Mouse (Mus musculus) ES-E14 (cell line): ENCODE measurements around the gene Tbc1d10c. TPM values are rescaled to one million over a fixed set of nuclear protein-coding genes. Genes with fewer than 3 reads are reported as not detected.
A peak's percentile ranks its signal among the peaks of the same experiment; 100 is the strongest.

Source experiments
- DNase-seq: peaks from one replicate; pipeline ENCODE4 v3.0.0-alpha.2; 2013; ENCODE audit warnings: low read depth, low spot score
- H3K27ac ChIP-seq: 2 replicates; pipeline ENCODE4 v1.5.1; 2012; ENCODE audit warnings: low read depth, mild to moderate bottlenecking, low read length, moderate library complexity, mixed read lengths; ENCODE audit not compliant: poor library complexity, insufficient read depth, severe bottlenecking
- H3K36me3 ChIP-seq: 2 replicates; pipeline ENCODE4 v1.6.1; 2012; ENCODE audit warnings: mild to moderate bottlenecking, low read length, moderate library complexity, mixed read lengths; ENCODE audit not compliant: control insufficient read depth, poor library complexity, insufficient read depth, severe bottlenecking
- H3K4me1 ChIP-seq, 2 experiments: fragments of 150-350 bp in 1 of 2; sonication (generic) in 1 of 2; 2 replicates each; pipeline ENCODE4 v1.6.1; 2012; ENCODE audit warnings: low read length in 2 of 2, mild to moderate bottlenecking in 1 of 2, mixed read lengths in 1 of 2; ENCODE audit not compliant: control insufficient read depth in 2 of 2, insufficient read depth in 2 of 2, poor library complexity in 1 of 2
- H3K4me3 ChIP-seq, 2 experiments: fragments of 150-350 bp in 1 of 2; sonication (generic) in 1 of 2; 2 replicates each; pipeline ENCODE4 v1.5.1; 2012; ENCODE audit warnings: low read length in 2 of 2, low read depth in 1 of 2, mild to moderate bottlenecking in 1 of 2, mixed read lengths in 1 of 2; ENCODE audit not compliant: insufficient read depth in 1 of 2, poor library complexity in 1 of 2, severe bottlenecking in 1 of 2
- H3K9ac ChIP-seq: 2 replicates; pipeline ENCODE4 v1.6.1; 2012; ENCODE audit warnings: low read depth, mild to moderate bottlenecking, low read length, mixed read lengths; ENCODE audit not compliant: poor library complexity, insufficient read depth, severe bottlenecking
- H3K9me3 ChIP-seq: fragments of 150-350 bp; sonication (generic); 2 replicates; pipeline ENCODE4 v1.6.1; 2012; ENCODE audit warnings: low read depth, mild to moderate bottlenecking, low read length; ENCODE audit not compliant: control insufficient read depth, insufficient read depth
- CHD2 ChIP-seq: IDR thresholded peaks from 2 replicates; pipeline ENCODE4 v1.6.1; 2014; ENCODE audit warnings: mild to moderate bottlenecking, low read depth, low read length, inconsistent platforms
- HCFC1 ChIP-seq: IDR thresholded peaks from 2 replicates; pipeline ENCODE4 v1.6.1; 2012; ENCODE audit warnings: low read length, inconsistent platforms, borderline replicate concordance; ENCODE audit not compliant: insufficient read depth
- MAFK ChIP-seq: IDR thresholded peaks from 2 replicates; pipeline ENCODE4 v1.6.1; 2014; ENCODE audit warnings: mild to moderate bottlenecking, low read depth, low read length, inconsistent platforms; ENCODE audit not compliant: insufficient read depth
- ZC3H11A ChIP-seq: IDR thresholded peaks from 2 replicates; pipeline ENCODE4 v1.6.1; 2012; ENCODE audit warnings: low read depth, mild to moderate bottlenecking, inconsistent platforms, low read length, borderline replicate concordance
- ZNF384 ChIP-seq: IDR thresholded peaks from 2 replicates; pipeline ENCODE4 v1.6.1; 2012; ENCODE audit warnings: low read depth, low read length, inconsistent platforms
- in situ Hi-C, 2 experiments: fragments of 600-800 bp; cut with MboI; formaldehyde crosslinking; loops; one replicate each; pipeline ENCODE4 v1.15.1; 2025; ENCODE audit warnings: low sequenced_read_pairs in 2 of 2, inconsistent platforms in 1 of 2; ENCODE audit not compliant: unreplicated experiment in 2 of 2
- total RNA-seq: library from RNA; depleted of rRNA; stranded (reverse); fragments of 300-350 nt; gene quantifications from 2 replicates; pipeline ENCODE4 v1.2.3, GENCODE M21; 2012

Tbc1d10c gene
- total RNA-seq, 1 experiment, result 2.9 TPM

- H3K9me3 ChIP-seq, result no peaks in the 10 kb centered on the region
- peaks cover 2 to 18% of the 10 kb centered on the region in 2 experiments; a peak in 3 of 4 replicates for H3K4me1 ChIP-seq
- in situ Hi-C loops, result no loop called here
- no peak for TF ChIP-seq CHD2
- TF ChIP-seq HCFC1, result no peak
- no peak for TF ChIP-seq MAFK
- TF ChIP-seq ZNF384, result no peak
- TF ChIP-seq ZC3H11A, result no peak
- peaks cover 57% of the 10 kb centered on the region for H3K36me3 ChIP-seq
- no peak overlapping the region for H3K4me3 ChIP-seq
- H3K27ac ChIP-seq, result no peak overlapping the region
- DNase-seq, result no peak
- no peak overlapping the region for H3K9ac ChIP-seq
Measured at GRCm38 (mm10) chr19:4194776-4195650, 3.9 kb upstream of the Tbc1d10c start.

GRCm38 (mm10) chr19:4194021-4194724 is 3.1 kb upstream of the Tbc1d10c start:
- H3K4me3 ChIP-seq, result no peak overlapping the region
- TF ChIP-seq CHD2, result no peak
- no peak for TF ChIP-seq ZNF384
- no peak for TF ChIP-seq MAFK
- no peak for TF ChIP-seq HCFC1
- no peak for TF ChIP-seq ZC3H11A
- H3K36me3 ChIP-seq, result peaks cover 51% of the 10 kb centered on the region
- H3K9ac ChIP-seq, result no peak overlapping the region
- no peak overlapping the region for H3K27ac ChIP-seq
- DNase-seq, result no peak
- H3K4me1 ChIP-seq, result peaks cover 2 to 18% of the 10 kb centered on the region in 2 experiments; a peak in 3 of 4 replicates
- H3K9me3 ChIP-seq, result no peaks in the 10 kb centered on the region
- in situ Hi-C loops, result no loop called here

- Histone ChIP-seq H3K27ac (no peak overlapping the region), H3K36me3 (peaks cover 48% of the 10 kb centered on the region), H3K9ac (peak overlapping the region; percentile 97), H3K4me3 (peak overlapping the region; percentile 93 to 97), H3K9me3 (no peaks in the 10 kb centered on the region), H3K4me1 (peaks cover 2 to 18% of the 10 kb centered on the region in 2 experiments; a peak in 3 of 4 replicates)
- DNase-seq, result no peak
- in situ Hi-C loops, result no loop called here
- TF ChIP-seq CHD2, result no peak
- TF ChIP-seq HCFC1, result no peak
- TF ChIP-seq ZNF384, result no peak
- no peak for TF ChIP-seq MAFK
- TF ChIP-seq ZC3H11A, result no peak
Measured at GRCm38 (mm10) chr19:4193129-4193528, 2.0 kb upstream of the Tbc1d10c start.

- no peak for DNase-seq
- H3K27ac ChIP-seq, result peak overlapping the region; percentile 83
- peak overlapping the region; percentile 93 to 97 for H3K4me3 ChIP-seq
- no peak for TF ChIP-seq ZNF384
- TF ChIP-seq MAFK, result no peak
- peak; percentile 51; the same call in 1 of the 2 replicates for TF ChIP-seq CHD2
- no peaks in the 10 kb centered on the region for H3K9me3 ChIP-seq
- peaks cover 2 to 18% of the 10 kb centered on the region in 2 experiments; a peak in 3 of 4 replicates for H3K4me1 ChIP-seq
- peaks cover 43% of the 10 kb centered on the region for H3K36me3 ChIP-seq
- in situ Hi-C loops, result no loop called here
- peak overlapping the region; percentile 97 for H3K9ac ChIP-seq
Measured at GRCm38 (mm10) chr19:4192251-4192985, 1.3 kb upstream of the Tbc1d10c start.
